Mouse (Mus musculus) natural killer cell, adult 2 months (primary cell): Measurements from ENCODE around the gene Jak2.

Experiments used
- DNase-seq, 2 experiments: peaks; one replicate each; pipeline ENCODE4 v3.0.0; 2022; ENCODE audit warnings: low spot score in 2 of 2

Gene Jak2

DNA sequence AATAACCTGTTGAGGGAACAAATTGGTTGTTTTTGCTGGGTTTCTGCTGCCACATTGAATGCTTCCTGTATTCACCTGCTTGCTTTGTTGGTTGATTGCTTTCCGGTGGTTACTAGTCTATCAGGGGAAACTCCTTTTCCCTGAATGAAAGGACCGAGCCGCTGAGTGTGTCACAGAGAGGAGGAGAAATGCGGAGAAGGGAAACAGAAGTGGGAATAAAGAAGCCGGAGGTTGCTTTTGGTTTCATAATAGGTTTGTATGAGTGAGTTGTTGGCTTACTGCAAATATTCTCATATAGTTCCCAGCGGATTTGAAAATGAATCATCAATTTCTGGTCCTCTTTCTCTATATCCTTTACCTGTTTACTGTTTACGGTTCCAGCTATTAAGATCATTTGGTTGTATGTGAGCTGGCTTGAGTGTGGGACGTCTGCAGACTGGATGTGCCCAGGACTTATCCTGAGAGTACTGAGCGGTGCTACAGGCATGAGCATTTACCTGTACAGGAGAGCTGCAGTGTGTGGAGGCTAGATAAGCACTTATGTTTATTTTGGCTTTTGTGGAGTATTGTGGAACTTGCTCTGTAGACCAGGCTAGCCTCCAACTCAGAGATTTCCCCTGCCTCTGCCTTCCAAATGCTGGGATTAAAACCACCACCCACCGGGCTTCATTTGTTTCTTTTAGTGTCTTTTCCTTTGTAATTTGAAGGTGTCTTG lies 1.4 kb downstream of the Jak2 start:
- DNase-seq: no peak

GRCm38 (mm10) chr19:29253728-29254127 lies 2.1 kb downstream of the Jak2 start:
- DNase-seq: peak; percentile 84 to 85

DNA sequence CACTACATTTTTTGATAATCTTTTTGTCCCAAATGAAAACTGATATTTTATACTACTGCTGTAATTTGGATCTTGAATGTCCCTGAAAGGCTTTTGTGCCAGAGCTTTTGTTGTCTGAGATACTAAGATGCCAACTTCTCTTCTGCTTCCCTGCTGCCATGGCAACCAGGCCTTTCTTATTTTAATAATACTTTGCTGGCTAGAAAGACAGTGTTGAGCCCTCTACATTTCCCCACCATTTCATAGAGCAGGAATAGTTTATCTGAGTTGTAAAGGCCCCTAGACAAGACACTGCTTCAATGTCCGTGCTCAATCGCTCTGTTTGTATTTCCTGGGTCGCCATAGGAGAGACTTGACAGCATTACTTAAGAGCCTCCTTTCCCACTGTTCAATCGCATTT lies 3.0 kb downstream of the Jak2 start:
- no peak for DNase-seq

GRCm38 (mm10) chr19:29255327-29256027 lies 3.8 kb downstream of the Jak2 start:
- no peak for DNase-seq

DNA sequence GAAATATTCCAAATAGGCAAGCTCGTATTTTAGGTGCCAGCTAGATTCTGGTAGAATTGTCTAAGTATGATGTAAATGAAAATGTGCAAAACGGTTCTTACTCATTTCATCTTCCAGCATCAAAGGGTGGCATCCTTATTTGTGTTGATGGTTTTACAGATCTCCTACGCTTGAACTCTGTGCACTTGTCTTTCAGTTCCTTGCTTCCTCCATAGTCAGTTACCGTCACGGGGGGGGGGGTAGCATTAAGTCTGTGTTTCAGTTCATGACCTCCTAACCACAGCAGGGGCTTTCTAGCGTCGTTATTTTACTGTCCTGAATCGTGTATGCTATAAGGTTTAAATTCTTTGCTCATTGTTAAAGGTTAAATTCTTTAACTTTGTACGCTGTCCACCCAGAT lies 10.0 kb downstream of the Jak2 start:
- no peak for DNase-seq

DNA sequence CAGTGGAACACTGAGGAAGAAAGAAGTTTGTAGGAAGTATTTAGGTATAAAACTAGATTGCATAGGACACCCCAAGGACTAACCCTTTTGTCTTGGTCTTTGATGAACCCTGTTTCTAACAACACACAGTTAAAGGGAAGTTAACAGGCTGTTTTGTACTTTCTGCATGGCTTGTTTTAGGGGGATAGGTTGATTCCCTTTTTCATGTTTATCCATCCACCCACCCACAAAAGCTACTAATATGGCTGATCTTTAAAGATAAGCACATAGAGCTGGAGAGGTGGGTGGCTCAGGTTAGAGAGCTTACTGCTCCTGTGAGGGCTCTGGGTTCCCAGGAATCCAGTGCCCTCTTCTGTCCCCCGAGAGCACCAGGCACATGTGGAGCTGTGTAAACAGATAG lies 11.9 kb downstream of the Jak2 start:
- DNase-seq: no peak

GRCm38 (mm10) chr19:29265538-29265937 lies 13.9 kb downstream of the Jak2 start:
- DNase-seq: no peak

DNA sequence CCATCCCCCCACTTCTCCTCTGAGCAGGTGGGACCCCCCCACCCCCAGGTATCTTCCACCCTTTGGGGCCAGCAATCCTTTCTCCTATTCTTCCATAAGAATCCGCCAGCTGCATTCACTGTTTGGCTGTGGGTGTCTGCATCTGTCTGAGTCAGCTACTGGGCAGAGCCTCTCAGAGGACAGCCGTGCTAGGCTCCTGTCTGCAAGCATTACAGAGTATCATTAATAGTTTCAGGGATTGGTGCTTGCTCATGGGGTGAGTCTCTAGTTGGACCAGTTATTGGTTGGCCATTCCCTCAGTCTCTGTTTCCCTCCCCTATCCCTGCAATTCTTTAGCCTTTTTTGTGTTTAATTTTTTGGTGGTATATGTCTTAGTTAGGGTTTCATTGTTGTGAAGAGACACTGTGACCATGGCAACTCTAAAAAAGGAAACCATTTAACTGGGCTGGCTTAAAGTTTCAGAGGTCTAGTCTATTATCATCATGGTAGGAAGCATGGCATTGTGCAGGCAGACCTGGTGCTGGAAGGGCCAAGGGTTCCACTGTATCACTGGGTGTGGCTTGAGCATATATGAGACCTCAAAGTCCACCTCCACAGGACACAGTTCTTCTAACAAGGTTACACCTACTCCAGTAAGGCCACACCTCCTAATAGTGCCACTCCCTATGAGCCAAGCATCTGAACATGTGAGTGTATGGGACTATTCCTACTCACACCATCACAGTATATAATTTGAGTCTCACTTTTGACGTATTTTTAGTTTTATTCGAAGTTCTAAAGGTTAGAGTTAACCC lies 15.6 kb downstream of the Jak2 start:
- no peak for DNase-seq

- DNase-seq: no peak
Observed at GRCm38 (mm10) chr19:29268788-29269321, 17.2 kb downstream of the Jak2 start.

- no peak for DNase-seq
Observed at GRCm38 (mm10) chr19:29270226-29270625, 18.6 kb downstream of the Jak2 start.

- peak in 1 of 2 experiments; percentile 62 for DNase-seq
Observed at GRCm38 (mm10) chr19:29271147-29271578, 19.5 kb downstream of the Jak2 start.

- no peak for DNase-seq
Observed at GRCm38 (mm10) chr19:29272011-29272809, 20.6 kb downstream of the Jak2 start.

DNA sequence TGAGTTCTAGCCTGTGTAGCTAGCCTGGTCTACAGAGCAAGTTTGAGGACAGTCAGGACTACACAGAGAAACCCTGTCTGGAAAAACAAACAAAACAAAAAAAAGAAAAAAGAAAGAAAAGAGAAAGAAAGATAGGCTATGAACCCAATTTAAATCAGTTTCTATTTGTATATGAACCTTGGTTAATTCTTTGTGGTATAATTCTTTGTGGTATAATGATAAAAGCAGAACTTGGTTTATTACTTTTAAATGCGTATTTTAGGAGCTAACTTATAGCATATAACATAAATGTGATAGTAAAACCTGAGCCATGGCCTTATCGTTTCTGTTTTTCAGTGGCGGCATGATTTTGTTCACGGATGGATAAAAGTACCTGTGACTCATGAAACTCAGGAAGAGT lies 24.8 kb downstream of the Jak2 start:
- no peak for DNase-seq

DNA sequence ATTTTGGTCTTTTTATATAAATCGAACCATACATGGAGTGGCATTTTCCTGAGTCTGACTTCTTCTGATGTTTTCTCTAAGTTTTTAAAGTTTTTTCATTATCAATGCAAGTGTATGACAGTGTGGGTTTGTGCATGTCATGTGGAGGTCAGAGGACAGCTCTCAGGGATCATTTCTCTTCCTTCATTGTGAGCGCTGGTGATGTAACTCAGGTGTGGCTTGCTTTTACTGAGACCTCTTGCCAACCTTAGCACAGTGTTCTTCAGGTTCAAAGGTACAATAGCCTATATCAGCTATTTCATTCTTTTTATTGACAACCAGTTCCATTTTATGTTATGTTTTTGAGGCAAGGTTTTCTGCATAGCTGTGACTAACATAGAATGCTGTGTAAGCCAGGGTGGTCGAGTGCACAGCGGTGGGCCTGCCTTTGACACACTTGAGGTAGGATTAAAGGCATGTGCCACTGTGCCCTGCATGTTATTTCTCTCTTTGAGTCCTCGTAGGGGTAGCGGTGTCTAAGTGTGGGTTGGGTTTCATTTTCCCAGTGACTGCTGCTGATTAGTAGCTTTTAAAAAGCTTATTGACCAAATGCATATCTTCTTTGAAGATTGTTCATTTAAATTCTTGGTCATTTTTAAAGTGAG lies 27.4 kb downstream of the Jak2 start:
- no peak for DNase-seq

GRCm38 (mm10) chr19:29285451-29285869 lies 33.8 kb downstream of the Jak2 start:
- no peak for DNase-seq

DNA sequence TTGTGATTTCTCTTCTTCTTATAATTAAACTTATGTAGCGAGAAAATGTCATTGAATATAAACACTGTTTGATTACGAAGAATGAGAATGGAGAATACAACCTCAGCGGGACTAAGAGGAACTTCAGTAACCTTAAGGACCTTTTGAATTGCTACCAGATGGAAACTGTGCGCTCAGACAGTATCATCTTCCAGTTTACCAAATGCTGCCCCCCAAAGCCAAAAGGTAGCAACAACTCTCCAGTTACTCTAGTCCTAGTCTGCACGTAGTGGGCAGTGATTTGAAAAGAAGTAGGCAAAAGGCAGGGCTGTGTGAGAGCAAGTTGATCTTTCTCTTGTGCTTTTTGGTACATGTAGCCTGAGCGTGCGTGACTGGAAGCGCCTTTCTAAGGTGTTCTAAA lies 36.2 kb downstream of the Jak2 start:
- DNase-seq: no peak

DNA sequence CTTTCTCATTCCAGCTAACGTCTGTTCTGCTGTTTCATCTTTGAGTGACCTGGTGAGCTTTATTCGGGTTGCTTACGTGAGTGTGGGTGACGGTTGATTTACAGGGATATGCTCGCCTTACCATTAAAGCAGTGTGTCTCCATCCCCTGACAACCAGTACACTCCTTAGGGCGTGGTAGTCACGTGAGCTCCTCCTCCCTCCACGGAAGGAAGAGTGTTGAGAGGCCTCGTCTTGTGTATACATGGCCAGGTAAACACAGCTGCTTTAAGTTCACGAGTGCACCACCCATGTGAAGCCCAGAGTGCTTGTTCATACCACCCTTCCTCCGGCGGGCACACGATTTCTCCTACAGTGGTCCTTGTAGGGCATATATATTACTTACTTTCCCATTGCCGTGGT lies 39.9 kb downstream of the Jak2 start:
- no peak for DNase-seq

DNA sequence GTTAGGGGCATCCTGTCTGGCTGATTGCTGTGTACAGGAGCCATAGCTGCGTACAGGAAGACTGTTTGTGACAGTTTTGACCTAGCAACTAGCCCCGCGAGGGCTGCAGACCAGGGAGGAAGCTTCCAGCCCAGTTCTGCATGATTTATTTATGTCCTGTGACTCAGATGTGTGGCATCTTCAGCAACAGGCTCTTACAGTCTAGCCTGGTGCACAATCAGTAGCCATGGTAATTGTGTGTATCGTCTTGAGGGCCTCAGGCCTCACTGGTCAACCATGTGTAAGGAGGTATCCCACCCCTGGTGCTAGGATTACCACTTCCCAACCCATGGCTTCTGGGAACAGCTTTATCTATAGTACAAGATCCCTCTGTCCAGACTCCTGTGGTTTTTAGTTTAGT lies 40.9 kb downstream of the Jak2 start:
- DNase-seq: no peak

DNA sequence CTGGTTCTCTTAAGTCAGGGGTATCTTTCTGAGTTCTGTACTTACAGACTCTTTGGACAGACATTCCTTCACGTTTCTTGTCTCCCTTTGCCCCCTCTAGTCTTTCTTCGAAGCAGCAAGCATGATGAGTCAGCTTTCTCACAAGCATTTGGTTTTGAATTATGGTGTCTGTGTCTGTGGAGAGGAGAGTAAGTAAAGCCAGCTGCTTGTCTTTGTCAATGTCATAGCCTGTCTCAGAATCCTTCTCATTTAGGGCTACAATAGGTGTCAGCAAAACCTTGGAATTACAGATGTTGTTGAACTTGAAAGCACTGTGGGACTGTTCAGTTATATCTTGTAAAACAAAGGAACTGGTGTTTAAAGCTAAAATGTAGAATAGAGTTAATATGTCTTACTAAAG lies 43.1 kb downstream of the Jak2 start:
- no peak for DNase-seq

DNA sequence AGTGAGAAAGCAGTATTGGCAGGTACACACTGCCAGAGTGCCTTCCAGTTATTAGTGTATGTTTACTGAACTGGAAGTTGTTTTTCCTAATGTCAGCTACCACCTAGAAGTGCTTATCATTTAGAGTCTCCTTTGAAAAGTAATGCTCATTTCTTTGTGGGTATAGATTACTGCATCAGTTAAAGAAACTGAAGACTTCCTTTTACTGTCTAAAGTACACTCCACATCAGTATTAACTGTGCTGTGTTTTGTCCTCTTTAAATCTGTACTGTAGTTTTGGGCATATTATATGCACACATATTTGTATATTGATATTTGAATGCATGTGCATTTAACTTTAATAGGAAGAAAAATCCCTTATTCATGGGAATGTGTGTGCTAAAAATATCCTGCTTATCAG lies 44.5 kb downstream of the Jak2 start:
- DNase-seq: no peak

GRCm38 (mm10) chr19:29297366-29297765 lies 45.7 kb downstream of the Jak2 start:
- DNase-seq: no peak
